Mouse (Mus musculus) limb, embryonic 13.5 days (tissue): ENCODE measurements around the gene Gm12830. TPM values are rescaled to one million over a fixed set of nuclear protein-coding genes. Genes with fewer than 3 reads are reported as not detected.
A peak's percentile ranks its signal among the peaks of the same experiment; 100 is the strongest.

ENCODE experiments used
- ATAC-seq: fragments of 200-750 bp; cut with Nextera tagmentation; 2 replicates; pipeline ENCODE4 v1.8.0; 2017; ENCODE audit warnings: low read depth, moderate number of reproducible peaks, moderate TSS enrichment; ENCODE audit not compliant: low FRiP score
- H3K27ac ChIP-seq: fragments of 300-500 bp; sonication (generic); 2 replicates; pipeline ENCODE4 v1.5.1; 2015; ENCODE audit warnings: inconsistent platforms, mild to moderate bottlenecking, moderate library complexity
- H3K27me3 ChIP-seq: fragments of 300-500 bp; sonication (generic); 2 replicates; pipeline ENCODE4 v1.6.1; 2015; ENCODE audit warnings: mild to moderate bottlenecking, inconsistent platforms
- H3K36me3 ChIP-seq: fragments of 300-500 bp; sonication (generic); 2 replicates; pipeline ENCODE4 v1.6.1; 2015; ENCODE audit warnings: inconsistent platforms, mild to moderate bottlenecking, moderate library complexity
- H3K4me1 ChIP-seq: fragments of 300-500 bp; sonication (generic); 2 replicates; pipeline ENCODE4 v1.6.1; 2015; ENCODE audit warnings: inconsistent platforms
- H3K4me2 ChIP-seq: fragments of 300-500 bp; sonication (generic); replicated peaks from 2 replicates; pipeline ENCODE4 v1.6.1; 2015; ENCODE audit warnings: inconsistent platforms, mild to moderate bottlenecking, moderate library complexity
- H3K4me3 ChIP-seq: fragments of 300-500 bp; sonication (generic); 2 replicates; pipeline ENCODE4 v1.5.1; 2015; ENCODE audit warnings: moderate library complexity, mild to moderate bottlenecking, inconsistent platforms
- H3K9ac ChIP-seq: fragments of 300-500 bp; sonication (generic); 2 replicates; pipeline ENCODE4 v1.6.1; 2015; ENCODE audit warnings: mild to moderate bottlenecking, inconsistent platforms
- H3K9me3 ChIP-seq: fragments of 300-500 bp; sonication (generic); 2 replicates; pipeline ENCODE4 v1.6.1; 2016; ENCODE audit warnings: inconsistent platforms
- WGBS: fragments of 180-500 bp; shearing (Covaris S2); methylation state at CpG from one replicate; pipeline ENCODE4 v1.1.7; 2015; 5-methylcytosine and 5-hydroxymethylcytosine counted together
- polyA plus RNA-seq: library from polyadenylated mRNA; unstranded; fragments of >200 nt; fragmentation: Nextera tagmentation; extraction: Ambion mirVana; gene quantifications from 2 replicates; pipeline ENCODE4 v1.2.1, GENCODE M21; 2015

Gene Gm12830
- polyA plus RNA-seq, 1 experiment from 2014 or later, result not detected

- peaks cover 23% of the 10 kb centered on the region for H3K4me1 ChIP-seq
- no peak overlapping the region for H3K9ac ChIP-seq
- H3K36me3 ChIP-seq, result no peaks in the 10 kb centered on the region
- no peak overlapping the region for H3K27ac ChIP-seq
- no peaks in the 10 kb centered on the region for H3K9me3 ChIP-seq
- peak overlapping the region; percentile 56 for H3K4me2 ChIP-seq
- peak overlapping the region; percentile 33 for H3K4me3 ChIP-seq
- WGBS, result under 1% methylated on average over 39 of the region's 39 CpGs
- no peak for ATAC-seq
- H3K27me3 ChIP-seq, result peaks cover 100% of the 10 kb centered on the region
These were observed 81.3 kb downstream of the Gm12830 start for GRCm38 (mm10) chr4:114902641-114903421.

- Histone ChIP-seq H3K4me1 (peaks cover 28% of the 10 kb centered on the region), H3K4me3 (peak overlapping the region; percentile 33; the same call in 1 of the 2 replicates), H3K9ac (no peak overlapping the region), H3K27ac (no peak overlapping the region), H3K36me3 (no peaks in the 10 kb centered on the region), H3K4me2 (peak overlapping the region; percentile 56), H3K27me3 (peaks cover 100% of the 10 kb centered on the region), H3K9me3 (no peaks in the 10 kb centered on the region)
- WGBS, result 3% methylated on average over 11 of the region's 11 CpGs
- ATAC-seq, result no peak
These were observed 81.9 kb downstream of the Gm12830 start for GRCm38 (mm10) chr4:114903422-114903782.

- H3K9ac ChIP-seq, result no peak overlapping the region
- H3K4me1 ChIP-seq, result peaks cover 38% of the 10 kb centered on the region
- peaks cover 100% of the 10 kb centered on the region for H3K27me3 ChIP-seq
- no peak for ATAC-seq
- peak overlapping the region; percentile 57 for H3K4me3 ChIP-seq
- no peak overlapping the region for H3K27ac ChIP-seq
- H3K4me2 ChIP-seq, result peak overlapping the region; percentile 77
- no peaks in the 10 kb centered on the region for H3K9me3 ChIP-seq
- WGBS, result 50% methylated on average over 3 of the region's 3 CpGs
- no peaks in the 10 kb centered on the region for H3K36me3 ChIP-seq
These were observed 84.0 kb downstream of the Gm12830 start for GRCm38 (mm10) chr4:114905501-114905900.

Other genes with a start within 250 kb of the Gm12830 start
- 1.3 and 1.9 TPM in 2 replicates for gene Foxd2, start 87.2 kb downstream of the Gm12830 start, polyA plus RNA-seq
- not detected in 2 replicates for gene Foxe3, start 104.3 kb downstream of the Gm12830 start, polyA plus RNA-seq
- 93.2 and 93.8 TPM in 2 replicates for gene Cmpk1, start 165.5 kb downstream of the Gm12830 start, polyA plus RNA-seq
- 10.7 and 11.8 TPM in 2 replicates for gene Stil, start 178.4 kb downstream of the Gm12830 start, polyA plus RNA-seq
- 1.3 and 1.6 TPM in 2 replicates for gene Tal1, start 234.7 kb downstream of the Gm12830 start, polyA plus RNA-seq